Comparison of ENCODE assay signal across 8 mouse cellular contexts in the genomic region with DNA sequence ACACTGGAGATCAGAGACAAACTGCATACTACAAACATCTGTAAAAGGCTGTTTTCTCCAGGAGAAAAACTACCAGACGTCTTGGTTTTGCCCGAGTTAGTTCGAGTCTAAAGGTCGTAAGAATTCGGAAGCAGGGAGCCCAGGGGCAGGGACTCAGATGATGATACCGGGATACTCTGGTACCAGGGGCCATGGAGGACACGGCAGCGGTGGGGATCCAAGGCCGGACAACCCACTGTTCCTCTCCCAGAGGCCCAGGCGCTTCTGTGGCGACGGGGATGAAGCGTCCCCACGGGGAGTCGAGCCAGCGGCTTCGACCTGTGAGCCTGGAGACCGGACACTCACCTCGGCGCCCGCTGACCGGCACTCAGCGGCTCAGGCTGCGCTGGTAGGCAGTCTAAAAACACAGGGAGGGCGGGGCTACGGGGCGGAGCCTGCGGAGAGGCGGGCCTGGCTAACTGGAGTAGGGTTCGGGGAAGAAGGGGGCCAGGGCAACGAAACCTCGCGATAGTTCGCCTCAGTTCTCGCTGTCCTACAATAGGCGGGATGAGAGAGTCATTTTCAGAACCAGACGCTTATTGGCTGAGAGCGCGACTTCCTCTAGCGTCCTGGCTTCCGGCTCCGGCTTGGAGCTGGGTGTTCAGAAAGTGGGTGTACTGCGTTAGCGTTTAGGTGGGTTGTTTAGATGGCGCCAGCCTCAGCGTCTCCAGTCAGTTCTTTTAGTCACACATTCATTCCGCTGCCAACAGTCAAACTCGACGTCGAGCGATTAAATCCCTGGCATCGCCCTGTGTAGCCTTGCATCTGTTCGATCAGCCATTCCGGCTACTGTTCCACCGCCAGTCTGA. TPM values are rescaled to one million over a fixed set of nuclear protein-coding genes. Genes with fewer than 3 reads are reported as not detected.
DNase-seq lines count a peak whose midpoint lies in the region; ATAC-seq lines count a peak whose summit lies in the region.

A gene (minus strand): TSS at position 436 of the 848 bp plus-strand sequence.

- peak within 1 kb of the TSS; percentile 83 for H3K4me2 ChIP-seq in heart, embryonic 14.5 days (ENCODE audit: low read length)
- H3K4me2 ChIP-seq in liver, embryonic 13.5 days, result peak within 1 kb of the TSS; percentile 87
- peak within 1 kb of the TSS; percentile 92 for H3K4me2 ChIP-seq in stomach, embryonic 16.5 days (ENCODE audit: low read depth, low read length)

- H3K4me3 ChIP-seq in heart, embryonic 14.5 days (ENCODE audit: control insufficient read depth in 1 of 2, insufficient read depth in 1 of 2, low read depth in 1 of 2, low read length in 2 of 2), result peak within 1 kb of the TSS; percentile 66 to 97
- peak within 1 kb of the TSS; percentile 81 for H3K4me3 ChIP-seq in liver, embryonic 13.5 days (replicated peaks)
- H3K4me3 ChIP-seq in stomach, embryonic 16.5 days (replicated peaks; ENCODE audit: low read length), result peak within 1 kb of the TSS; percentile 89

- peaks cover 10% of the 10 kb centered on the region; the same call in 1 of the 2 replicates for H3K36me3 ChIP-seq in heart, embryonic 14.5 days (ENCODE audit: control insufficient read depth, insufficient read depth, low read length)
- H3K36me3 ChIP-seq in liver, embryonic 13.5 days, result 0 out of 2 replicates have a peak, but pooled peaks cover 3% of the 10 kb centered on the region
- H3K36me3 ChIP-seq in stomach, embryonic 16.5 days (ENCODE audit: control insufficient read depth, insufficient read depth, low read length), result no peaks in the 10 kb centered on the region

- WGBS in heart, embryonic 14.5 days, result under 1% methylated on average over 55 of the region's 55 CpGs
- under 1% methylated on average over 55 of the region's 55 CpGs for WGBS in liver, embryonic 13.5 days (ENCODE audit: insufficient replicate concordance)
- under 1% methylated on average over 55 of the region's 55 CpGs for WGBS in stomach, embryonic 16.5 days

- no peaks in the 10 kb centered on the region for H3K27me3 ChIP-seq in heart, embryonic 14.5 days (ENCODE audit: control insufficient read depth, insufficient read depth, low read length)
- H3K27me3 ChIP-seq in liver, embryonic 13.5 days, result no peaks in the 10 kb centered on the region
- H3K27me3 ChIP-seq in stomach, embryonic 16.5 days (ENCODE audit: control insufficient read depth, insufficient read depth, low read length), result no peaks in the 10 kb centered on the region

- peak within 1 kb of the TSS; percentile 88 to 93 for H3K27ac ChIP-seq in heart, embryonic 14.5 days (replicated peaks in 1 of 2; ENCODE audit: control insufficient read depth in 1 of 2, insufficient read depth in 1 of 2, low read depth in 2 of 2, low read length in 2 of 2)
- peak within 1 kb of the TSS; percentile 87 for H3K27ac ChIP-seq in liver, embryonic 13.5 days
- H3K27ac ChIP-seq in stomach, embryonic 16.5 days (ENCODE audit: low read length), result peak within 1 kb of the TSS; percentile 91

- H3K9me3 ChIP-seq in heart, embryonic 14.5 days (ENCODE audit: control insufficient read depth, low read length), result no peaks in the 10 kb centered on the region
- H3K9me3 ChIP-seq in liver, embryonic 13.5 days (replicated peaks), result no peaks in the 10 kb centered on the region
- no peaks in the 10 kb centered on the region for H3K9me3 ChIP-seq in stomach, embryonic 16.5 days (replicated peaks; ENCODE audit: control insufficient read depth, low read length)

- H3K9ac ChIP-seq in heart, embryonic 14.5 days (ENCODE audit: low read length), result peak within 1 kb of the TSS; percentile 86
- peak within 1 kb of the TSS; percentile 89 for H3K9ac ChIP-seq in liver, embryonic 13.5 days
- peak within 1 kb of the TSS; percentile 95 for H3K9ac ChIP-seq in stomach, embryonic 16.5 days (ENCODE audit: low read length)

- peak; percentile 99 for DNase-seq in c-Kit-negative CD71-positive TER-119-positive erythroid progenitor cells, embryonic 14.5 days (ENCODE audit: low read depth, low spot score)
- peak; percentile 100 for DNase-seq in fibroblast of lung, adult 2 months (ENCODE audit: low read depth)
- DNase-seq in kidney, postnatal 14 days, result peak; percentile 99
- peak; percentile 98 for DNase-seq in liver, embryonic 13.5 days
- DNase-seq in neural tube, embryonic 10.5 days (ENCODE audit: extremely low spot score, low spot score), result peak; percentile 99

- peaks cover 4 to 33% of the 10 kb centered on the region in 2 experiments for H3K4me1 ChIP-seq in heart, embryonic 14.5 days (ENCODE audit: control insufficient read depth in 2 of 2, insufficient read depth in 2 of 2, low read length in 2 of 2)
- H3K4me1 ChIP-seq in liver, embryonic 13.5 days (replicated peaks), result peaks cover 21% of the 10 kb centered on the region
- peaks cover 27% of the 10 kb centered on the region for H3K4me1 ChIP-seq in stomach, embryonic 16.5 days (ENCODE audit: control insufficient read depth, insufficient read depth, low read length)

- peak; percentile 99 for ATAC-seq in CD4-positive, CD25-positive, alpha-beta regulatory T cell, adult 4 months
- peak; percentile 99 for ATAC-seq in heart, embryonic 14.5 days (ENCODE audit: insufficient number of reproducible peaks, insufficient read depth, low FRiP score, low read depth)
- ATAC-seq in liver, embryonic 13.5 days (ENCODE audit: low read depth), result peak; percentile 98
- peak; percentile 99 for ATAC-seq in stomach, embryonic 16.5 days (ENCODE audit: insufficient read depth, low FRiP score)

RNA-seq across cellular contexts. Expression of the gene that starts here (rescaled TPM):
- polyA plus RNA-seq in CD4-positive, CD25-positive, alpha-beta regulatory T cell, adult 4 months (2017; shearing (Covaris generic)), result 10 to 100 TPM; 16.8 to 23.5 TPM
- polyA plus RNA-seq in heart, embryonic 14.5 days (2014; fragmentation: Nextera tagmentation; extraction: Ambion mirVana), result 13.3 and 16.1 TPM in 2 replicates
- 7.8 and 10.8 TPM in 2 replicates for polyA plus RNA-seq in liver, embryonic 13.5 days (2015; fragmentation: Nextera tagmentation; extraction: Ambion mirVana)
- 22.3 and 28.4 TPM in 2 replicates for polyA plus RNA-seq in stomach, embryonic 16.5 days (2015; fragmentation: Nextera tagmentation; extraction: Ambion mirVana)

Comparison
In these comparisons a context has a peak if more than half of its experiments do, and no peak if none do; other contexts are left out.
1. Peak in every context shown above with its lines: DNase-seq, ATAC-seq, H3K4me3 ChIP-seq and H3K27ac ChIP-seq.